Mouse (Mus musculus): ENCODE measurements around the gene Lrrc7. TPM values are rescaled to one million over a fixed set of nuclear protein-coding genes. Genes with fewer than 3 reads are reported as not detected.
"Not testable (repeated sequence)": the region's sequence is repeated elsewhere in the genome, so short reads cannot be mapped to it uniquely, and the experiment has no call there.

The Lrrc7 gene
- polyA plus RNA-seq, 2 experiments from 2014 or later = 0.28 TPM; not detected in 1

- ATAC-seq = no peak
Measured at GRCm38 (mm10) chr3:158164452-158164851, 397.6 kb downstream of the Lrrc7 start.

- no peak for ATAC-seq
Measured at GRCm38 (mm10) chr3:158163127-158163526, 398.9 kb downstream of the Lrrc7 start.

- no peak for ATAC-seq
Measured at GRCm38 (mm10) chr3:158161924-158162490, 400.0 kb downstream of the Lrrc7 start.

- ATAC-seq = no peak
Measured at GRCm38 (mm10) chr3:158155515-158156286, 406.3 kb downstream of the Lrrc7 start.

- ATAC-seq = no peak
Measured at GRCm38 (mm10) chr3:158154134-158154533, 407.9 kb downstream of the Lrrc7 start.

GRCm38 (mm10) chr3:158148998-158149397, 413.0 kb downstream of the Lrrc7 start:
- ATAC-seq = no peak

- ATAC-seq = no peak
Measured at GRCm38 (mm10) chr3:158140629-158141028, 421.4 kb downstream of the Lrrc7 start.

- no peak for ATAC-seq
Measured at GRCm38 (mm10) chr3:158137796-158138195, 424.2 kb downstream of the Lrrc7 start.

GRCm38 (mm10) chr3:158131672-158132071, 430.3 kb downstream of the Lrrc7 start:
- no peak for ATAC-seq

GRCm38 (mm10) chr3:158131233-158131632, 430.8 kb downstream of the Lrrc7 start:
- no peak for ATAC-seq

- no peak for ATAC-seq
Measured at GRCm38 (mm10) chr3:158122899-158123298, 439.1 kb downstream of the Lrrc7 start.

GRCm38 (mm10) chr3:158105260-158105659, 456.8 kb downstream of the Lrrc7 start:
- no peak for ATAC-seq

- no peak for ATAC-seq
Measured at GRCm38 (mm10) chr3:158103467-158103866, 458.6 kb downstream of the Lrrc7 start.

GRCm38 (mm10) chr3:158102530-158102929, 459.5 kb downstream of the Lrrc7 start:
- ATAC-seq = not testable (repeated sequence)

- not testable (repeated sequence) for ATAC-seq
Measured at GRCm38 (mm10) chr3:158102043-158102442, 460.0 kb downstream of the Lrrc7 start.

- no peak for ATAC-seq
Measured at GRCm38 (mm10) chr3:158093919-158094318, 468.1 kb downstream of the Lrrc7 start.

- ATAC-seq = no peak
Measured at GRCm38 (mm10) chr3:158091601-158092000, 470.4 kb downstream of the Lrrc7 start.

- ATAC-seq = no peak
Measured at GRCm38 (mm10) chr3:158077828-158078227, 484.2 kb downstream of the Lrrc7 start.

- ATAC-seq = no peak
Measured at GRCm38 (mm10) chr3:158077380-158077772, 484.6 kb downstream of the Lrrc7 start.

- peak; percentile 65 for ATAC-seq
Measured at GRCm38 (mm10) chr3:158076685-158077379, 485.2 kb downstream of the Lrrc7 start.

- ATAC-seq = no peak
Measured at GRCm38 (mm10) chr3:158075004-158075403, 487.0 kb downstream of the Lrrc7 start.

GRCm38 (mm10) chr3:158068613-158069263, 493.3 kb downstream of the Lrrc7 start:
- ATAC-seq = no peak

- no peak for ATAC-seq
Measured at GRCm38 (mm10) chr3:158067916-158068315, 494.1 kb downstream of the Lrrc7 start.

Measured in CD4-positive, CD25-positive, alpha-beta regulatory T cell, adult 4 months (primary cell).